Mouse (Mus musculus) 3134 (cell line): ENCODE results near the gene Wscd2.
A peak's percentile ranks its signal among the peaks of the same experiment; 100 is the strongest.
"Not testable (repeated sequence)": the region's sequence is repeated elsewhere in the genome, so short reads cannot be mapped to it uniquely, and the experiment has no call there.

Experiments used
- DNase-seq: peaks from one replicate; pipeline ENCODE4 v3.0.0-alpha.2; 2011; ENCODE audit warnings: low spot score; ENCODE audit not compliant: insufficient read length; ENCODE audit errors: extremely low read depth

Wscd2 gene

DNA sequence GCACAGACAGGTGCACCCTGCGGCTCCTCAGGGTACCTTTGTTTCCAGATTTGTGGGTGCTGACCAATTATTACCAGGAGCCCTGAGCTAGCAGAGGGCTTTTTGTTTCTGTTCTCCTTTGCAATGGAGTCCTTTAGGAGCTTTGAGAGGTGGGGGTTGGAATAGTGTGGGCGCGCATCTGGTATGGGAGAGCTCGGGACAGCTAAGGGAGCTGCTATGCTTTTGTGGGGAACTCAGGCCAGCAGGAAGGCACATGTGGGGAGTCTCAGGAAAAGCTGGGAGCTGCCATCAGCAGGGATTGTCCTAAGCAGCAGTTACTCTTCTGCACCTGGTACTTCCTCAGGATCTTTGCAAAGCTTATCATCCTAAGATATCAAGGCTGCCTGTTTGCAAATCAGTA, 89.0 kb downstream of the Wscd2 start:
- no peak for DNase-seq

DNA sequence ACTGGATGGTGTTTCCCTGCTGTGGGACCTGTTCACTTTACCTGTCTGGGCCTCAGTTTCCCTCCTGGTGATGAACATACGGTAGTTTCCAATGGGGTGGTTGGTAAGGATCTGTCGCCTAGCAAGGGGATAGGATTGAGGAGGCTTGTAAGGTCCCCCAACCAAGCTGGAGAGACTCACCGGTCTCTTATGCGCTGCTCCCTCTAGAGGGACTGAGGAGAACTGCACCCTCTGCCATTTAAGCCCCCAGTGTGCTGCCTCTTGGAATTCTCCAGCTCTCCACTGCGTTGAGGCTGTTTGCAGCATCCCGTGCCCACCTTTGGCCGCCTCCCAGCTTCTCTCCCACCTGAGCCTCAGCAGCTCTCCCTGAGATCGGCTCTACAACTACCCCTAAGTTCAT, 90.1 kb downstream of the Wscd2 start:
- peak; percentile 23 for DNase-seq

- no peak for DNase-seq
These were observed 90.7 kb downstream of the Wscd2 start for GRCm38 (mm10) chr5:113580801-113581200.

- no peak for DNase-seq
These were observed 93.5 kb downstream of the Wscd2 start for GRCm38 (mm10) chr5:113583424-113584162.

GRCm38 (mm10) chr5:113584439-113584838, 94.3 kb downstream of the Wscd2 start:
- no peak for DNase-seq

- not testable (repeated sequence) for DNase-seq
These were observed 95.7 kb downstream of the Wscd2 start for GRCm38 (mm10) chr5:113585619-113586457.

- DNase-seq = peak; percentile 24
These were observed 96.3 kb downstream of the Wscd2 start for GRCm38 (mm10) chr5:113586458-113586849.

- no peak for DNase-seq
These were observed 100.0 kb downstream of the Wscd2 start for GRCm38 (mm10) chr5:113590010-113590640.

DNA sequence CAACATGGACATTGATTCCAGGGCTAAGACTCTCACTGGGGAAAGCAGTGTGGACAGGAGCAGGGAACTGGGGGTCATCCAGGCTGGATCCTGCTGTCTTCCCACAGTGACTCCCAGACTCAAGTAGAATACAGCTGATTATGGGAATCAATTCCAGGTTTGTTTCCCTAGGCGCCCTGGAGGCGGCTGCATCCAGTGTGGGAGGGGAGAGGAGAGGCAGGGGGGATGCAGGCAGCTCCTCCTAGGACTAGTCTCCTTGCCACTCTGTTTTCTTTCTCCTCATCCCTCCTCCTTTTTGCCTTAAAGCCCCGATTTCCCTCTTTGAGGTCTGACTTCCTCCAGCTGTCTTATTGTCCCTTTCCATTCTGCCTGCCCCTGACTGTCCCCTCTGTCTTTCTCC, 101.0 kb downstream of the Wscd2 start:
- no peak for DNase-seq

GRCm38 (mm10) chr5:113591751-113592230, 101.7 kb downstream of the Wscd2 start:
- DNase-seq = no peak

DNA sequence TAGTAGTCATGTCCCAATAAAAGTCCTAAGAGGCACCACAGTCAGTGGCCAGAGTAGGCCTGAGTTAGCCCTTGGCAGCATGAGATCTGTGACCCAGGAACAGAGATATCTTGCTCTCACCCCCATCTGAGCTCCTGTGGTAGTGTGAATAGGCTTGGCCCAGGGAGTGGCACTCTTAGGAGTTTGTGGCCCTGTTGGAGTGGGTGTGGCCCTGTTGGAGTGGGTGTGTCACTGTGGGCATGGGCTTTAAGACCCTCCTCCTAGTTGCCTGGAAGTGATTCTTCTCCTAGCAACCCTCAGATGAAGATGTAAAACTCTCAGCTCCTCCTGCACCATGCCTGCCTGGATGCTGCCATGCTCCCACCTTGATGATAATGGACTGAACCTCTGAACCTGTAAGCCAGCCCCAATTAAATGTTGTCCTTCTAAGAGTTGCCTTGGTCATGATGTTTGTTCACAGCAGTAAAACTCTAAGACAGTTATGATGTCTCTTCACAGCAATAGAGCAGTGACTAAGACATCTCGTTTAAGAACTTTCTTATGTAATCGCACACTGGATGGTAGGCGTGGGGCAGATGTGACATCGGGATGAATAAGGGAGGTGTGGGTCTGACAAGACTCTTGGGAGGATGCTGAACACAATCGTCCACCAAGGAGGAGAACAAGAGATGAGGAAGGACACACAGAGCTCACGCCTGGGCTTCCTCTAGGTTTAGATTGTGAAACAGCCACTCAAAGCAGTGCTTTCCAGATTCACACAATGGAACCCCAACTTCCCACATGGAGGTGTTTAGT, 104.0 kb downstream of the Wscd2 start:
- DNase-seq = no peak

GRCm38 (mm10) chr5:113596252-113596651, 106.1 kb downstream of the Wscd2 start:
- no peak for DNase-seq

DNA sequence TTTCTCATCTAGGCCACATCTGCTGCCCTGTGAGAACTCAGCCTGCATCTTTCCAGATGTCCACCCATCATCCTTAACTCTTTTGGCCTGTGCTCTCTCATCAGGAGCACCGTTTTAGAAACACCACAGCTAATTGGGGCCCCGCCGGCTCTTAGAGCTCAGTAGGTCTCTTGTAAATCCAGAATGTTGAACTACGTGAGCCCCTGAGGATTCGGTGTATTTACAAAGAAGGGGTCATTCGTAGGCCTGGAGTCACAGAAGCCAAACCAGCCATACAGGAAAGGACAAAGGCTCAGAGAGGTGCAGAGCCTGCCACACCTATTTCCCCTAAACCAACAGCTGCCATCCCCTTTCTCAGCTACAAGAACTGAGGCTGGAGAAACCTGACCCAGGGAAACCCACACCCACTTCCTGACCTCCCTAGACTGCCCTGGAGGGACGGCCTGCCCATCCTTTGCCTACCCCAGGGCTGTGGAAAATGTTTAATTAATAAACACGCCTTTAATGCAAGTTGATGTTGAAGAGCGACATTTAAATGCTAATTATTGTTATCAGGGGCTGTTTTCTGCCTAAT, 106.7 kb downstream of the Wscd2 start:
- DNase-seq = no peak

DNA sequence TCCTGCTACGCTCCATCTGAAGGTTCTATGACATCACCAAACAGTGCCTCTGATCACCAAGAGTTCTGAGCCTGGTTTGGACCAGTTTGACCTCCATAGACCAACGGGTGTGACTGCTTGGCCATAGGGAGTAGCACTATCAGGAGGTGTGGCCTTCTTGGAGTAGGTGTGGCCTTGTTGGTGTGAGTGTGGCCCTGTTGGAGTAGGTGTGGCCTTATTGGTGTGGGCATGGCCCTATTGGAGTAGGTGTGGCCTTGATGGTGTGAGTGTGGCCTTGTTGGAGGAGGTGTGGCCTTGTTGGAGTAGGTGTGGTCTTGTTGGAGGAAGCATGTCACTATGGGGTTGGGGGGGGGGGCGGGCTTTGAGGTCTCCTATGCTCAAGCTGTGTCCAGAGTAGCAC, 110.0 kb downstream of the Wscd2 start:
- no peak for DNase-seq

DNA sequence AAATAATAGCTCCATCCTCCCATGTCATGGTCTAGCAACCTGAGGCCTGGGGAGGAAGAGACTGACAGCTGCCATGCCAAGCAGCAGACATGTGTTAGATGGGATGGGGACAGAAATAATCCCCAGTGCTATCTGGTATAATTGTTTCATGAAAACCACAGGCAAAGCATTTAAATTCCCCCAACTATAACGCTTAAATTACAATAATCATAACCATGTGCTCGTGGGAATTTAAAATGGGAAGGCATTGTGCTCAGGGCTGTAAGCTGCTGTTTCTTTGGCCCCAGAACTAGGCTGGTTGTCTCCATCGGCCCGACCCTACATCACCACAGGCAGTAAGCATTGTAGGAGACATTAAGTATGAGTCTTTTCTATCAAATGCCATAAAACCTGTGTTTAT, 110.7 kb downstream of the Wscd2 start:
- DNase-seq = no peak

DNA sequence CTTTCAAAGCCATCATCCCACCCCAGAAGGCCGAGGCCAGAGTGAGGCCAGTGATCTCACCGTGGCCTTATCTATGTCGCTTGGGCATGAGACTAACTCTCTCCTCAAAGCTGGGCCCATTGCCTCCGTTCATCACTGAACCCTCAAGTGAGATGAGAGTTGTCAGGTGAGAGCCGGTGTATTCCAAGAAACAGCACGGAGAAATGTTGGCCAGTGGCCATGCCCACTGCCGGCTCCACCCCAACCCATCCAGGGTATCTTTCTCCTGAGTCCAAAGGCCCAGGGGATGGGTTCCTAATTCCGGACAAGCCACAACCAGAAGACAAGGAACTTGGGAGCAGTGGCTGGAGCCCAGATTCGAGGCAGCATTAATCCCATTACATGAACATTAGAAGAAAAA, 113.3 kb downstream of the Wscd2 start:
- no peak for DNase-seq

DNA sequence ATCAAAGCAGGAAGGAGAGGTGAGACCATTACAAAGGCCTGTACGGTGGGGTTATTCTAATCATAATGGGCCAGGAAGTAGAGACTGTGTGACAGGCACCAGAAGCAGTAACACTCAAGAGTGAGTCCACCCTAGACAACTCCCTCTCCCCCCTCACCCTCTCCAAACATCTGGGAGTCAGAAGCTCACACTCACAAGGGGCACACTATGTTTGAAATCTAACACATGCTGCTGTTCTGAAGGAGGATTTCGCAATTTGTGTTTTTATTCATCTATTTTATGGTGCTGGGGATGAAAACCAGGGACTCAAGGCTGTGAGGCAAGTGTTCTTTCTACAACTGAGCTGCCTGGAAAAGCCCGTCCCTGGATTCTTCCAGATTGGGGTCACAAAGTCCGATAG, 114.6 kb downstream of the Wscd2 start:
- no peak for DNase-seq

GRCm38 (mm10) chr5:113606121-113606520, 116.0 kb downstream of the Wscd2 start:
- no peak for DNase-seq

GRCm38 (mm10) chr5:113606961-113607785, 117.0 kb downstream of the Wscd2 start:
- DNase-seq = peak; percentile 50
